Mouse (Mus musculus): ENCODE measurements at regions not wholly inside any gene's neighbourhood (a gene's known extent, or its start where the extent isn't known, plus 50 kb on each side); places are given as distances from the start of the nearest gene placed in this dataset.

DNA sequence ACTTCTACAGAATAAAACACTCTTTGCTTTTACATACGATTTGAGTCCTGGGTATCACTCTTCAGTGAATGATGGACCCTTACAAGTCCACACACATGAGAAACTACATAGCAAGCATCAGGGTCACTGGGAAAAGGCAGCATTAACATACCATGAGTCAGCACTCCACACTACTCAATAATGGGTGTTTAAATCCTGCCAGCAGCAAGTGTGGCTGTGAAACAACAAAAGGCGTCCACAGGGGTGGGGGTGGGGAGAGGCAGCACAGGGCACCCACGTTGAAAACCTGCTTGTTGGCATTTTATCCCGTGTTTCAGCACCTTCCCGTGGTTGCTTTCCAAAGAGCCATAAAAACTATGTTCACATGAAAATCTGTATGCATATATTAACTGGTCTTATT is 204.0 kb upstream of the Nabp1 start:
- no peaks in the 10 kb centered on the region for H3K4me1 ChIP-seq (ENCODE audit: control insufficient read depth, insufficient read depth, low read length)
- no peak overlapping the region for H3K9ac ChIP-seq (ENCODE audit: low read length)
- no peak overlapping the region for H3K27ac ChIP-seq (ENCODE audit: low read depth, low read length)
- no peaks in the 10 kb centered on the region for H3K27me3 ChIP-seq (ENCODE audit: control insufficient read depth, insufficient read depth, low read length)
- H3K36me3 ChIP-seq (ENCODE audit: control insufficient read depth, insufficient read depth, low read length): no peaks in the 10 kb centered on the region
- no peak for DNase-seq (ENCODE audit: low spot score)
- H3K4me2 ChIP-seq (ENCODE audit: low read depth): no peak overlapping the region
- no peaks in the 10 kb centered on the region for H3K9me3 ChIP-seq (ENCODE audit: control insufficient read depth, low read length)
- H3K4me3 ChIP-seq (ENCODE audit: low read depth, low read length): no peak overlapping the region
- 87% methylated on average over 5 of the region's 5 CpGs for WGBS
- ATAC-seq (ENCODE audit: insufficient read depth, low FRiP score, low TSS enrichment): no peak

- Histone ChIP-seq H3K4me3 (ENCODE audit: low read depth, low read length) (no peak overlapping the region), H3K27ac (ENCODE audit: low read depth, low read length) (no peak overlapping the region), H3K4me1 (ENCODE audit: control insufficient read depth, insufficient read depth, low read length) (no peaks in the 10 kb centered on the region), H3K27me3 (ENCODE audit: control insufficient read depth, insufficient read depth, low read length) (no peaks in the 10 kb centered on the region), H3K36me3 (ENCODE audit: control insufficient read depth, insufficient read depth, low read length) (no peaks in the 10 kb centered on the region), H3K4me2 (ENCODE audit: low read depth) (no peak overlapping the region), H3K9me3 (ENCODE audit: control insufficient read depth, low read length) (no peaks in the 10 kb centered on the region), H3K9ac (ENCODE audit: low read length) (no peak overlapping the region)
- DNase-seq (ENCODE audit: low spot score) (no peak), ATAC-seq (ENCODE audit: insufficient read depth, low FRiP score, low TSS enrichment) (no peak)
Measured at GRCm38 (mm10) chr1:51681872-51682271, 203.6 kb upstream of the Nabp1 start.

DNA sequence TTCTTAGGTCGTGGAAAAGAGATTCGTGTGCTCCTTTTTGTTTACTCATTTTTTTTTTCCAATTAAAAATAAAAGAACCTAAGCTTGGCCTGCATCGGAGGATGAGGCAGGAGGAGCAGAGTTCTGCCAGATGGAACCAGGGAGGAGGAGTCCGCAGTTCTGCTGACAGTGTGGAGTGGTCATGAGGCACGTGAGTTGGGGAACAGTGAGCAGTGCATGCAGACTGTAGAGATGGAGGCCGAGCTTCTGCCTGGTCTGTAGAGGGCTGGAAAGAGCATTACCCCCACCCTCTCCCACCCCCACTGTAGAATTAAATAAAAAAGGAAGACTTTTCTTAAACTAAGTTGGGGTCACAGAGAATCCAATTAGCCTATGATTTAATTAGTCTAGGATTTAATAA is 202.5 kb upstream of the Nabp1 start:
- H3K27me3 ChIP-seq (ENCODE audit: control insufficient read depth, insufficient read depth, low read length): no peaks in the 10 kb centered on the region
- ATAC-seq (ENCODE audit: insufficient read depth, low FRiP score, low TSS enrichment): no peak
- H3K4me1 ChIP-seq (ENCODE audit: control insufficient read depth, insufficient read depth, low read length): no peaks in the 10 kb centered on the region
- H3K4me3 ChIP-seq (ENCODE audit: low read depth, low read length): no peak overlapping the region
- 83% methylated on average over 6 of the region's 6 CpGs for WGBS
- no peak overlapping the region for H3K27ac ChIP-seq (ENCODE audit: low read depth, low read length)
- H3K4me2 ChIP-seq (ENCODE audit: low read depth): no peak overlapping the region
- no peaks in the 10 kb centered on the region for H3K36me3 ChIP-seq (ENCODE audit: control insufficient read depth, insufficient read depth, low read length)
- no peak for DNase-seq (ENCODE audit: low spot score)
- H3K9me3 ChIP-seq (ENCODE audit: control insufficient read depth, low read length): no peaks in the 10 kb centered on the region
- no peak overlapping the region for H3K9ac ChIP-seq (ENCODE audit: low read length)

DNA sequence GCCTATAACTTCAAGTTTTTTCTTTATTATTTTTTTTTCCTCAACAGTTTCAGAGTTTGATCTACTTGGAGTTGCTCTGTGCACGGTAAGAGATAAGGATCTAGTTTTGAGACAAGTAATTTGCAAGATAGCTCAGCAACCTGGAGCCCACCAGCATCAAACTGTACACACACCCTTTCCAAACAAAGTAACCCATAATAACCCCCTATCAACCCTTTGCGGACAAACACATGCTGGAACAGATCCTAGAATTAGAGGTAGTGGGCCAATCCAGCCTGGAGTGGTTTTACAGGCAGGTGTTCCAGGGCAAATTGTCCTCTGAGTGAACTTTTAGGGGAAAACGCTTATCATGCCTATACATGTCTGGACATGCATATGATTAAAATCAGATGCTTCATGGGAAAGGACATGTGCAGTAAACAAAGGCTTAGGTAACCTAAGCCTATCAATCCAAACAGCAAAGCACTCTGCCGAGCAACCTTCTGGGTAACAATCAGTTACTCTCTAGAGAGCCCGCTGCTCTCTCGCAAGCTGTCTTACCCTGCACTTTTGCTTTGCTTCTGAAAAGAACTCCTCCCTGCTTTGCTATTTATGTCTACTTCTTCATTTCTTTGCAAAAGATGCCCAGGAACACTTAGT is 200.2 kb upstream of the Nabp1 start:
- Histone ChIP-seq H3K36me3 (ENCODE audit: control insufficient read depth, insufficient read depth, low read length) (no peaks in the 10 kb centered on the region), H3K4me2 (ENCODE audit: low read depth) (no peak overlapping the region), H3K27me3 (ENCODE audit: control insufficient read depth, insufficient read depth, low read length) (no peaks in the 10 kb centered on the region), H3K9me3 (ENCODE audit: control insufficient read depth, low read length) (no peaks in the 10 kb centered on the region), H3K27ac (ENCODE audit: low read depth, low read length) (no peak overlapping the region), H3K4me3 (ENCODE audit: low read depth, low read length) (no peak overlapping the region), H3K4me1 (ENCODE audit: control insufficient read depth, insufficient read depth, low read length) (no peaks in the 10 kb centered on the region), H3K9ac (ENCODE audit: low read length) (no peak overlapping the region)
- no peak for ATAC-seq (ENCODE audit: insufficient read depth, low FRiP score, low TSS enrichment)
- whole genome bisulfite sequencing: 77% methylated on average over 6 of the region's 6 CpGs
- DNase-seq (ENCODE audit: low spot score): no peak

DNA sequence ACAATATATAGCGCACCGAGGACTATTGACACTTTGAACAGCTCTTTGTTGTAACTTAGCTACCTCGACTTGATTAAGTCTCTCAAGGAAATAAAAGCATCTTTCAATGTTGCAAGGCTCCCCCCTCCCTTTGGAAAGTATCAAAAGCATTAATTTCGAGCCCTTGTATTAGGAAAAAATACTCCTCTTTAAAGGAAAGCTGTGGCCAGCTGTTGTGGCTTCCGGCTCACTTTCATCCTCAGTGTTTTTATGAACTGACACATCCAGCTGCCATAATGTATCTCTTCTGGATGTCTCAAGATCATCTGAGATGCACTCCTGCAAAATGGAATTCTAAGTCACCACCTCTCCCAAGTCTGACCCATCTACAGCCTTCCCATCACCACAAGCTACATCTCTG is 199.6 kb upstream of the Nabp1 start:
- WGBS: 62% methylated on average over 5 of the region's 5 CpGs
- no peak for DNase-seq (ENCODE audit: low spot score)

GRCm38 (mm10) chr1:51671691-51672090 is 193.5 kb upstream of the Nabp1 start:
- H3K4me3 ChIP-seq (ENCODE audit: low read depth, low read length): no peak overlapping the region
- H3K9ac ChIP-seq (ENCODE audit: low read length): no peak overlapping the region
- ATAC-seq (ENCODE audit: insufficient read depth, low FRiP score, low TSS enrichment) (no peak), DNase-seq (ENCODE audit: low spot score) (no peak)
- H3K9me3 ChIP-seq (ENCODE audit: control insufficient read depth, low read length): no peaks in the 10 kb centered on the region
- no peak overlapping the region for H3K27ac ChIP-seq (ENCODE audit: low read depth, low read length)
- no peak overlapping the region for H3K4me2 ChIP-seq (ENCODE audit: low read depth)
- 76% methylated on average over 1 of the region's 1 CpGs for WGBS
- H3K4me1 ChIP-seq (ENCODE audit: control insufficient read depth, insufficient read depth, low read length): no peaks in the 10 kb centered on the region
- no peaks in the 10 kb centered on the region for H3K36me3 ChIP-seq (ENCODE audit: control insufficient read depth, insufficient read depth, low read length)
- no peaks in the 10 kb centered on the region for H3K27me3 ChIP-seq (ENCODE audit: control insufficient read depth, insufficient read depth, low read length)

More for the DNA sequence above, 199.6 kb upstream of the Nabp1 start:
- Histone ChIP-seq H3K4me3 (ENCODE audit: low read depth, low read length) (no peak overlapping the region), H3K27me3 (ENCODE audit: control insufficient read depth, insufficient read depth, low read length) (no peaks in the 10 kb centered on the region), H3K9ac (ENCODE audit: low read length) (no peak overlapping the region), H3K4me2 (ENCODE audit: low read depth) (no peak overlapping the region), H3K4me1 (ENCODE audit: control insufficient read depth, insufficient read depth, low read length) (no peaks in the 10 kb centered on the region), H3K36me3 (ENCODE audit: control insufficient read depth, insufficient read depth, low read length) (no peaks in the 10 kb centered on the region), H3K27ac (ENCODE audit: low read depth, low read length) (no peak overlapping the region), H3K9me3 (ENCODE audit: control insufficient read depth, low read length) (no peaks in the 10 kb centered on the region)
- ATAC-seq (ENCODE audit: insufficient read depth, low FRiP score, low TSS enrichment): no peak

- no peaks in the 10 kb centered on the region for H3K4me1 ChIP-seq (ENCODE audit: control insufficient read depth, insufficient read depth, low read length)
- no peak for ATAC-seq (ENCODE audit: insufficient read depth, low FRiP score, low TSS enrichment)
- WGBS: 68% methylated on average over 3 of the region's 3 CpGs
Measured at GRCm38 (mm10) chr1:51671287-51671686, 193.1 kb upstream of the Nabp1 start.

GRCm38 (mm10) chr1:51670009-51670408 is 191.8 kb upstream of the Nabp1 start:
- Histone ChIP-seq H3K27me3 (ENCODE audit: control insufficient read depth, insufficient read depth, low read length) (no peaks in the 10 kb centered on the region), H3K9ac (ENCODE audit: low read length) (no peak overlapping the region), H3K27ac (ENCODE audit: low read depth, low read length) (no peak overlapping the region), H3K9me3 (ENCODE audit: control insufficient read depth, low read length) (no peaks in the 10 kb centered on the region), H3K36me3 (ENCODE audit: control insufficient read depth, insufficient read depth, low read length) (no peaks in the 10 kb centered on the region), H3K4me2 (ENCODE audit: low read depth) (no peak overlapping the region), H3K4me1 (ENCODE audit: control insufficient read depth, insufficient read depth, low read length) (no peaks in the 10 kb centered on the region), H3K4me3 (ENCODE audit: low read depth, low read length) (no peak overlapping the region)
- ATAC-seq (ENCODE audit: insufficient read depth, low FRiP score, low TSS enrichment) (no peak), DNase-seq (ENCODE audit: low spot score) (no peak)
- 70% methylated on average over 3 of the region's 3 CpGs for WGBS

More at GRCm38 (mm10) chr1:51671287-51671686, 193.1 kb upstream of the Nabp1 start:
- no peak overlapping the region for H3K4me3 ChIP-seq (ENCODE audit: low read depth, low read length)
- DNase-seq (ENCODE audit: low spot score): no peak
- no peak overlapping the region for H3K27ac ChIP-seq (ENCODE audit: low read depth, low read length)
- H3K27me3 ChIP-seq (ENCODE audit: control insufficient read depth, insufficient read depth, low read length): no peaks in the 10 kb centered on the region
- no peaks in the 10 kb centered on the region for H3K36me3 ChIP-seq (ENCODE audit: control insufficient read depth, insufficient read depth, low read length)
- H3K4me2 ChIP-seq (ENCODE audit: low read depth): no peak overlapping the region
- H3K9me3 ChIP-seq (ENCODE audit: control insufficient read depth, low read length): no peaks in the 10 kb centered on the region
- no peak overlapping the region for H3K9ac ChIP-seq (ENCODE audit: low read length)

DNA sequence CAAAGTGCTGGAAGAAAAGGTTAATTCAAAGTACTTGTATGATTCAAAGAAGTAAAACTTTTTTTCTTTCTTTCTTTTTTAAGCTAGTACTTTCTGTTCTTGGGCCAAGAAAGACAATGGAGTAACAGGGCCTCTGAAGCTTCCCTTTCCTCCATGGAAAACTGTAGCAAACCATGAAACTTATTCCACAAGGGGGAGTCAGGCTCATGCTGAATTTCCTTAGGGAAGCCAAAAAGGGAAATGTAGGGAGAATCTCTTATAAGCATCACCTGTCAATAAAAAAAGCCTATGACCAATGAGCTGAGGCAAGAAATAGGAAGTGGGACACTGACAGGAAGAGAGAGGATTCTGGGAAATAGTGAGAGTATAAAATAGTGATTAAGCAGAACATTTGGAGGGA is 190.7 kb upstream of the Nabp1 start:
- Histone ChIP-seq H3K36me3 (ENCODE audit: control insufficient read depth, insufficient read depth, low read length) (no peaks in the 10 kb centered on the region), H3K27me3 (ENCODE audit: control insufficient read depth, insufficient read depth, low read length) (no peaks in the 10 kb centered on the region), H3K4me3 (ENCODE audit: low read depth, low read length) (no peak overlapping the region), H3K9me3 (ENCODE audit: control insufficient read depth, low read length) (no peaks in the 10 kb centered on the region), H3K27ac (ENCODE audit: low read depth, low read length) (no peak overlapping the region), H3K4me1 (ENCODE audit: control insufficient read depth, insufficient read depth, low read length) (no peaks in the 10 kb centered on the region), H3K9ac (ENCODE audit: low read length) (no peak overlapping the region), H3K4me2 (ENCODE audit: low read depth) (no peak overlapping the region)
- DNase-seq (ENCODE audit: low spot score) (no peak), ATAC-seq (ENCODE audit: insufficient read depth, low FRiP score, low TSS enrichment) (no peak)
